Mouse (Mus musculus): ENCODE measurements around the gene Scyl2.
"Not testable (repeated sequence)": the region's sequence is repeated elsewhere in the genome, so short reads cannot be mapped to it uniquely, and the experiment has no call there.

Gene Scyl2

DNA sequence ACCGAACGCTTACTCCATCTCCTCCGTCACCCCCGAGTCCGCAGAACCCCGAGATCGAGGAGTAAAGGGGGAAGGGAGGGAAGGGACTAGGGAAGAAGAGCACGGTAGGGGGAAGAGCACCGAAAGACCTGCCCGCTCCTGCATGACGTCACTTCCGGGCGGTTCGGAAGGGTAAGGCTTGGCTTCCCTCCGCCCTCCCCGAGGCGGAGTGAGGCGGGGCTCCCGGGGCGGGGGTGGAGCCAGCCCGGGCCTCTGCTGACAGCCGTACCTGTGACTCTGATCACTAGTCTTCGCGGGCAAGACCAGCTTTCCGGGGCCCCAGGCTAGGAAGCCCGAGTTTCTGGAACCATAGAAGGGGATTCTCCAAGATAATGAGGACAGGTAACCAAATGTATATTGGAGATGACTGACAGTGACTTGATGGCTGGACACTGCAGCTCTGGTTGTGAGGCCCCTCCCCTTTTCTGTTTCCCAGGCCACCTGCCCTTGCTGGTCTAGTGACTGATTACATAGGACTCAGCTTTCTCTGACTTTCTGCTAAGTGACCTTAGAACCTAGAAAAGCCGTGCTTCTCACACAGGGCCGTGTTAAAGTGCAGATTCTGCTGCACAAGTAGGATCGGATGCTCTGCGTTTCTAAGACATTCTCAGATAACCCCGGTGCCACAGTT is at the start of gene Scyl2:
Scyl2 (minus strand) TSS at position 147 of the 670 bp plus-strand sequence.
- peak; percentile 95 for DNase-seq (ENCODE audit: low spot score)

DNA sequence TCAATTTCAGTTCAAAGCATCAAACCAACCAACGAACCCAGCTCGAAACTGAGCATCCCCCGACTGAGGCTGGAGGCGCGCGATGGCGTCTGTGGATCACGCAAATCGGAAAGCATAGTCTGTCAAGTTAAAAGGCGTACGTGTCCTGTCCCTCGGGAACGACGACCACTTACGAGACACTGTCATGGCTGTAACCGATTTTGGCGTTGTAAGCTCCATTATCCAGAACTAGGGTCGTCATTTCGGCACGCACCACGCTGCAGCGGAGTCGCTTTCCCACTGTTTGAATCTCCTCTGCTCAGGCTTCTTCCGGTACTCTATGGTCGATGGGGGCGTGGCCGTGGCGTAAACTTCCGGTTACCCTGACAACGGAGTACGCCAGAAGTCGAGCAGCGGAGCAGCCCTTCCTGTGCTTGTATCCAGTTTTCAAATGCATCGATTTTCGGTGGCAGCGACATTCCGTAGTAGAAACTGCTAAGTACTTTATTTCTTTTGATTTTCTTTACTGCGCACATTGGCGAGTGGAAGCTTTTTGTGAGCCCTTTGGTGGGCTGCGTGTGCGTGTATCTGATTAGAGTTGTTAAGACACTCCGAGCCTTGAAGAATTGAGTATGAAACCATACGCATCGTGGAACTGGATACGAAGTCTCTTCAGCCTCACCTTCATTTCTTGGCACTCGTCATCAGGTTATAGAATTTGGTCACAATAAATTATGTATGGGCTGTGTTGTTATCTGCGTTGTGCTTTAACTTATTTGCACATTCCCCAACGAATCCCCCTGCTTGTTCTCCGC is 46.1 kb upstream of the Scyl2 start, which contains the start of gene Actr6:
Actr6 (minus strand) TSS at position 295 of the 794 bp plus-strand sequence.
- DNase-seq (ENCODE audit: low spot score), result peak; percentile 95

DNA sequence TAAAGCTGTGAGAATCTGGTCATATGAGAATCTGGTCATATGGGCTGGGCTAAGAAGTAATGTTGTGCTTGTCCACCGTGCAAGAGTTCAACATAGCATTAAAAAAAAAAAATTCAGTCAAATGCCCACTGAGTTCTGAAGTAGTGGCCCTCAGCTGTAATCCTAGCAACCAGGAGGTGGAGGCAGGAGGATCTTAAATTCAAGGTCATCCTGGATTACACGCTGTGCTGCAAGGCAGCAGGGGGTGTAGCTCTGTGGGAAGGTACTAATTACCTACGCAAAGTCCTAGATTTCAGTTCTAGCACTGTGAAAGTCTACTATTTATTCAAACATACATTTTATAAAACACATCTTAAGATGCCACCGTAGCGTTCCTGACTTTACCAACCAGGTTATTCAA is 45.3 kb upstream of the Scyl2 start:
- DNase-seq (ENCODE audit: low spot score), result no peak

DNA sequence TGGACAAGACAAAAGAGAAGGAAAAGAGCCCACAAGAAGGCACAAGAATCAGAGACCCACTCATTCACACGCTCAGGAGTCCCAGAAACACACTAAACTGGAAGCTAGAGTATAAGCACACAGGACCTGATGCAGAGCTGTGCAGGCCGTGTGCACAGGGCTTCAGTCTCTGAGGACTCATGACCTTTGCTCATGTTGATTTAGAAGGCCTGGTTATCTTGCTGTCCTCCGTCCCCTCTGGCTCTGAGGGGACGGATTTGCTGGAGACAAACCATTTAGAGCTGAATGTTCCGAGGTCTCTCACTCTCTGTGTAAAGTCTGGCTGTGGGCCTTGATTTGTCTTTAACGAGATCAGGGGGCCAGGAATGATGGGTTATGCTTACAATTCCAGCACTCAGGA is 44.3 kb upstream of the Scyl2 start:
- no peak for DNase-seq (ENCODE audit: low spot score)

DNA sequence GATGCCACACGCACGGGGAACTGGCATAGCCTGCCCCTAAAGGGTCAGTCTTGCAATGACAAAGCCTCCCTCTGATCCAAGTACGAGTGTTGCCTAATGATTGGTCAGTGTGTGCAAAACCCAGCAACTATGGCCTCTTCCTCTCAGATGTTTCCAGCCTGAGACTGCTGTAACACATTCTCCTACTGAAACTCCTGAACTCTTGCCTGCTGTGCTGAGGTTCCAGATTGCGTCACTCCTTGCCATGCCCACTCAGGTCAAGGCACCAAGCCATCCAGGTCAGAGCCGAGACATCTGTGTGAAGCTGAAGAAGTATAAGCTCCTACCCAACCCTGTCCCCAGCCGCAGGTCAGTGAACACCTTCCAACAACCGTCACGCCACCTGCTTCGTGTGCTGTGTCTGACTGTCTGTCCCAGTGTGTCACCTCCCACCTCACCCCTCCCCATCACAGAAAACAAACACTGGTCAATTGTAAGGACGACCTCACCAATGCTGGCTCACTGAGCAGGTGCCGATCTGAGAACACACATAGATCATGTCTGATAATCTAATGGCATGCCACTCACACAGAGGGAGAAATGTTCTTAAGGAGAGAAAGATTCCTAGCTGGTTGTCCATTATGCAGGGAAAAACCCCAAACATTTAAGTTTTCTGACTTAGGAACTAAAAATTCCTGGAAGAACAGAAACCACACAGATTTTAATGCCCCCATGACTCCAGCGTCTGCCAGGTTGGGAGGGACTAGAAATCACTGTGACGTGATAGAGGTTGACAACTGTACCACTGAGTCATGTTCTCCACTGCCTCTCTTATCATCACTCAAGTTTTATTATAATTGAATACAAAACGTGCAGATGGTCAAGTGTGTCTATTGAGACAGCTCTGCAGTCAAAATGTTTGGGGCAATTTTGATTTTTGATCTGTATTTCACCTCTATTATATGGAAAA is 36.4 kb upstream of the Scyl2 start:
- no peak for DNase-seq (ENCODE audit: low spot score)

DNA sequence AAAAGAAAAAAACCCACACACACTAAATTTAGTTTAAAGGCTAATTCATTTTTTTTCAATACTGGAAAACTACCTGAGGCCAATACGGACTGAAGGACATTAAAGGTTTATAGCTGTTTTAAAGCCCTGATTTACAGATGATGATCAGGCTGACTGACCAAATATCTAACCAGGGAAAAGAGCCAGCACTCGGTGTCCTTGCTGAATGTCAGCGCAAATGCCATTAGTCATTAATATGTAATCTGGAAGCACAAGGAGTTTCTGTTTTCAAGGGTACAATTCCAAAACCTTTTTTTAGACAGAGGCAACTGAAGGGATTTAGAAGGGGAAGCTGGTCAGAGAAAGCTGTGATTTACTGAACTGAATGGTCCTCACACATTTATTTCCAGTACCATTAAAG is 34.7 kb upstream of the Scyl2 start:
- DNase-seq (ENCODE audit: low spot score), result no peak

DNA sequence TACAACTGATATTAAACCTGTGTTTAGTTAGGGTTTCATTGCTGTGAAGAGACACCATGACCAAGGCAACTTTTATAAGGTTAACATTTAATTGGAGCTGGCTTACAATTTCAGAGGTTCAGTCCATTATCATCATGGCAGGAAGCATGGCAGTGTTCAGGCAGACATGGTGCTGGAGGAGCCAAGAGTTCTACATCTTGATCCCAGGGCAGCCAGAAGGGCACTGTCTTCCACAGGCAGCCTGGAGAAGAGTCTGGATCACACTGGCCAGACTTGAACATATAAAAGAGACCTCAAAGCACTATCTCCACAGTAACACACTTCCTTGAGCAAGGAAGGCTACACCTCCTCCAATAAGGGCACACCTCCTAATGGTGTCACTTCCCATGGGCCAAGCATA is 34.2 kb upstream of the Scyl2 start:
- no peak for DNase-seq (ENCODE audit: low spot score)

DNA sequence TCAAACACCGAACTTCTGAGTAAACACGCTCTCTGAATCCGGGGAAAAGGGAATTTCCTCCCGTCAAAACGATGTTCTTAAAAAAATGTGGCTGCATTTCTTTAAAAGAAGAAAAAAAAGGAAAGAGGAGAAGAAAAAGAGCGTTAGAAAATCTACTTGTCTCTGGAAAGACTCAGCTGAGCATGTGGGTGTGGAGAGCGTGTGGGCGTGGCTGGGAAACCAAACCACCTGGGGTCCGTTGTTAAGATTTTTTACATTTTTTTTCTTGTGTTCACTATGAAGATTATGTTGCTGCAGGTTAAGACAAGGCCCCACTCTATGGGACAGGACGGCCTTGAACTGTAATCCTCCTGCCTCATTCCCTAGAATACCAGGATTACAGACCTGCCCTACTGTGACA is 28.8 kb upstream of the Scyl2 start:
- no peak for DNase-seq (ENCODE audit: low spot score)

DNA sequence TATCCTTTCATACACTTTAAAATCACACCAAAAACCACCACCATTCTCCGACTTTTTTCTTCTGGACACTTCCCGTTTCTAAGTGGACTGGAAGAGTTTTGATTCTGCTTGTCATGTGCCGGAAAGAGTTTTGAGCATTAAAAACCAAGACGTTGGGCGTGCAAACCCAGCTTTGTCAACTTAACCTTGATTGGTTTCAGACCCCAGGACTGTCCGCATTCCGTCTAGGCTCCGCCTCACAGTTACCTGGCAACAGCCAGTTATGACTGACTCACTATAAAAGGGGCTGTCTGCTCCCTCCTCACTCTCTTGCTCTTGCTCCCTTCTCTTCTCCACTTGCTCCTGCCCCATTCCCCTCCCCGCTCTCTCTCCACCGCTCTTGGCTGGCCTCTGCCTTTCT is 22.6 kb upstream of the Scyl2 start:
- DNase-seq (ENCODE audit: low spot score), result no peak

DNA sequence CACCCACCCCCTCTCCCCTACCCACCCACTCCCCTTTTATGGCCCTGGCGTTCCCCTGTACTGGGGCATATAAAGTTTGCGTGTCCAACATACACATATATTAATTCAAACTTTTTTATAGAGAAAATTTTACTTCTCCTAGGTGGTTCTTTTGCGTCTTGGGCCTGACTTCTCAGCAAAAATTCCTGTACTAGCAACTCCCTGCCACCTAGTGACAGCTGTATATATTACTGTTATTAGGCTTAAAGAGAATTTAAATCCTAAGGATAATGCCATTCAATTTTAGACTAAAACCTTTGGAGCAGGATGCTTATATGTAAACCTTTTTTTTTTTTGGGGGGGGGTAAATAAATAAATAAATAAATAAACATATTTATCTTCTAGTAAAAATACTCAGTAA is 21.3 kb upstream of the Scyl2 start:
- DNase-seq (ENCODE audit: low spot score), result no peak

DNA sequence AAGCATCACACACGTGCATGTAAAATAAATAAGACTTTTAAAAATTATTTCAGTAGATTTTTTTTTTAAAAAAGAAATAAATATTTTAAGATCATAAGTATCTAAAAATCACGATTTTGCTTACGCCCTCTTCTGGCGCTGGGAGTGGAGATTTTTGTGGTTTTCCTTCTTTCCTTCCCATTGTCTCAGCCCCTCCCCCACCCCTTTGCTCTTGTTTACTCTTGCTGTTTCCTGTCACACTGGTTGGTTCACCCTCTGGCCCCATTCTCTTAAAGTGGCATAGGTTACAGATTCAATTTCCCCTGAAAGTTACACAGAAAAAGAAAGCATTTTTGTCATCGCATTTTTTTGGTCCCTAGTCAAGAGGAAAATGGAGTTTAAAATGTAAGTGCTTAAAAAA is 17.0 kb upstream of the Scyl2 start:
- DNase-seq (ENCODE audit: low spot score), result peak; percentile 9

DNA sequence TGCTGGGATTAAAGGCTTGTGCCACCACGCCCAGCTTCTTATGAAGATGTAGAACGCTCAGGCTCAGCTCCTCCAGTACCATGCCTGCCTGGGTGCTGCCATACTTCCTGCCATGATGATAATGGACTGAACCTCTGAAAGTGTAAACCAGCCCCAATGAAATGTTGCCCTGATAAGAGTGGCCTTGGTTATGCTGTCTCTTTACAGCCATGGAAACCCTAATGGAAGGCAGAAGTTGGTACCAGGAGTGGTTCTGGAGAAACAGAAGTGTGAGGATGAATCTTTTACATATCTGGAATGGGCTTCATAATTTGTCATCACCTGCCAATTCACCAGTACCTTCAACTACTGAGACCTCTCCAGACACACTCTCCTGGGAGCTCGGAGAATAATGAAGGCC is 11.9 kb upstream of the Scyl2 start:
- no peak for DNase-seq (ENCODE audit: low spot score)

DNA sequence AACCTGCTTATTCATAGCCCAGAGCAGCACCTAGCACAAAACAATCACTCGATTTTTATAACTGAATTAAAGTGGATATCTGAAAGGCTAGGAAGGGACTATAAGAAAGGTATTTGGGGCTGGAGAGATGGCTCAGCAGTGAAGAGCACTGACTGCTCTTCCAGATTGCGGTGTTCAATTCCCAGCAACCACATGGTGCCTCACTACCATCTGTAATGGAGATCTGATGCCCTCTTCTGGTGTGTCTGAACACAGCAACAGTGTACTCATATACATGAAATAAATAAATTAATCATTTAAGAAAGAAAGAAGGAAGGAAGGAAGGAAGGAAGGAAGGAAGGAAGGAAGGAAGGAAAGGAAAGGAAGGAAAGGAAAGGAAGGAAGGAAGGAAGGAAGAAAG is 10.2 kb upstream of the Scyl2 start:
- DNase-seq (ENCODE audit: low spot score), result not testable (repeated sequence)

DNA sequence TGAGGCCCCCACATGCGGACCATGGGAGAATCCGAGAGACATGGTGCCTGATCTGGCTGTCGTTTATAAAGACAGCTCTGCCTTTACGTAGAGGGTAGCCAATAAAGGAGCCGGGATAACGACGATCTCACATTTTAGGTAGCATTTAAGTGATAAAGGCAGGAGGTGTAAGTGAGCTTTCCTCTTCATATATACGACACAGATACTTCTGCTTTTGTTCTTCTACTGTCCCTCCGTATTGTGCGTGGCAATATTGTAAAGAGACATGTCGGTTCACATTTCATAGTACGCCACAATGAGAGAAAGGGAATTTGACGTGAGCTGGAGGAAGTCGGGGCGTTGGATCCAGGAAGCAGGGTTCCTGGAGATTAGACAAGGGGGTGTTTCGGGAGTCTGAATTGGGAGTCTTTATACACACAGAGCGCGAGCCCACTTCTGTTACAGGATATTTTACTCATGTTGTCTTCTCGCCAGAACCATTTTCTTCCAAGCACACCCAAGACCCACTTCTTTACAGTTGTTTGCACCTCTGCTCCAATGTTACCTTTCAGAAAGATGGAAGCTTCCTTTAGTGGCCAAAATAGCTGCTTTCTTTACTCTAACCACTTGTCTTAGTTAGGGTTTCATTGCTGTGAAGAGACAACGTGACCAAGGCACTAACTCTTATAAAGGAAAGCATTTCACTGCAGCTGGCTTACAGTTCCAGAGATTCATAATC is 9.3 kb upstream of the Scyl2 start:
- DNase-seq (ENCODE audit: low spot score), result no peak

DNA sequence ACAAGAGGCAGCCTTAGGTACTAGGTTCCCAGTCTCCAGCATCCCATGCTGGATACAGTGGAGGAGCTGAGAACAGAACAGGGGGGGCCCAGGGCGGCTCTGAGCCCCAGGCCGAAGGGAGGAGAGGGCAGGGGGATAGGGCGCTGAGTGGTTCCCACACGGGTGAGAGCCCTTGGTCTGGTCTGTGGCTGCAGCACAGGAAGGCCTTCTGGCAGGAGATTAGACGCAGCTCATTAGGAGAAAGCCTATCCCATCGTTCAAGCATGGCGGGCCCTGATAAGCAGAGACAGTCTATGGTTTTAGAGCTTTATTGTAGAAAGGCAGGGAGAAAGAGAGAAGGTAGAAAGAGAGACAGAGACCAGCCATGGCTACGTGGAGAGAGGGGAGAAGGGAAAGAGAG is 3.9 kb upstream of the Scyl2 start:
- DNase-seq (ENCODE audit: low spot score), result no peak

DNA sequence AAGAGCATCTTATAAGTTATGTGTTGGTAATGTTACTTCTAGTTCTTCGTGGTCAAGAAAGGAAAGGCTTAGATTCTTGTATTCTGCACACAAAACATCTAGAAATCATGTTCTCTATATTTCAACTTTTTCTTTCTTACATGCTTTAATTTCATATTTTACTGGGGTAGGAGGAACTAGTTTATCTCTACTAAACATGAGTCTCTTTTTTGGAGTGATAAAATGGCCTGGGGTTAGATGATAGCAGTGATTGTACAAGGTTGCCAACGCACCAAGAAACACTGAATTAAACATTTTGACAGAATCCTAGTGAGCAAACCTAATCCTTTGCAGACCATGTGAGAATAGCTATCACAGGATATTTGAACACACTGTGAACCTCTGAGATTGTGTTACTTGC is 1.4 kb upstream of the Scyl2 start:
- DNase-seq (ENCODE audit: low spot score), result no peak

DNA sequence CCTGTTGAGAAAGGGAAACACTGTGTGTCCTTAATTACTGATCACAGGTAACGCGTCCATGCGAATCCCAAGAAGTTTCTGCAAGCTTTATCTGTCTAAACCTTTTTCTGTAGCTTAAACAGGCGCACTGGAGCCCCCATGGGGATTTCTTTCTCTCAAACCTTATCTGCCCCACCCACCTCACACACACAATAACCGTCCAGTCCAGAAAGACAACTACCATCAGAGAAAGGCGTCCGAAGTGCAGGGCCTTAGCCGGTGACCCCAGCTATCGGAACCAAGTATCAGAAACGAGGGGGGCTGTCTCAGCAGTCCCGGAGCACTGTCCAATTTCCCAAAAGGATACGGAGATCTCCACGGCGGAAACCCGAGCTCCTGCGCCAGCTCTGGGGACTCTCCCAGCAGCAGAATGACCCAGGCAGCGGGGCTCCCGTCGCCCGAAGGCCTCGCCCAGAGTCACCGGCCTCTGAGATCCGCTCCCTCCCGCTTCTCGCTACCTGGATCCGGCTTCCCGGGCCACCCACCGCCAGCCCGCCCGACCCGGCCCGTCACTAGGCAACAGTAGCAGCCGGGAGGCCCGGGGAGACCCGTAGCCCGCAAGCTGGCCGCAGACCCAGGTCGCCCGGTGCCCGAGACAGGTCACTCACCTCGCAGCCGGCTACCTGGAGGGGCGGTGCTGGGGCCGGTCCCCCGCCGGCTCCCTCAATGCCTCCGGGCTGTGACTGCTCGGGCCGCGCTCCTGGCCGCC is 520 bp downstream of the Scyl2 start:
- peak; percentile 1 for DNase-seq (ENCODE audit: low spot score)

DNA sequence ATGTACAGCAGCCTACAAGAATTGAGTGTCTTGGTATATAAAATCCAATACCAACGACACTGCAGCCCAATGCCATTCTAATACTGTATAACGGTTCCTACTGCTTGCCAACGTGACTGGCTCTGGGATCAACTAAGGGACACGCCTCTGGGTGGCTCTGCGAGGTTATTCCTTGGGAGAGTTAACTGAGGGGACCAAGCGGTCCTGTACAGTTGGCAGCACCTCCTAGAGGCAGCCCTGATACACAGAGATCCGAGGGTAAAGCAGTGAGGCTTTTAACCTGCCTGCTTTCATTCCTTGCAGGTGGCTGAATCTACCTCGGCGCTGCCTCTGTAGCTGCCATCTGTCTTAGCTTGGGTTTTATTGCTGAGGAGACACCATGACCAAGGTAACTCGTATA is 3.1 kb downstream of the Scyl2 start:
- DNase-seq (ENCODE audit: low spot score), result no peak

DNA sequence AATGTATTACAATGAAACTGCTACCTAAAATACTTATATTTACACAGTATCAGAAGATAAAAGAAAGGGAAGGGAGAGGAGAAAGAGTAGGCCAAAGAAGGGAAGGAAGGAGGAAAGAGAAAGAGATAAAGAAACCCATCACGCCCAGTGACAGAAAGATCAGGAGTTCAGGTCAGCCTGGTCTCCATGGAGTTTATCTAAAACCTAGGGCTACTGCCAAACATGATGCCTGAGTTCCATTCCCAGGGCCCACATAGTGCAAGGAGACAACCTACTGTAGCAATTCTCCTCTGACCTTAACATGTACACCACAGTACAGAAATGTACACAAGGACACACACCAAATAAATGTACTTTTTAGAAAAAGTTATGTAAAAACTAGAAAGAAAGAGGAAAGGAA is 3.9 kb downstream of the Scyl2 start:
- no peak for DNase-seq (ENCODE audit: low spot score)

DNA sequence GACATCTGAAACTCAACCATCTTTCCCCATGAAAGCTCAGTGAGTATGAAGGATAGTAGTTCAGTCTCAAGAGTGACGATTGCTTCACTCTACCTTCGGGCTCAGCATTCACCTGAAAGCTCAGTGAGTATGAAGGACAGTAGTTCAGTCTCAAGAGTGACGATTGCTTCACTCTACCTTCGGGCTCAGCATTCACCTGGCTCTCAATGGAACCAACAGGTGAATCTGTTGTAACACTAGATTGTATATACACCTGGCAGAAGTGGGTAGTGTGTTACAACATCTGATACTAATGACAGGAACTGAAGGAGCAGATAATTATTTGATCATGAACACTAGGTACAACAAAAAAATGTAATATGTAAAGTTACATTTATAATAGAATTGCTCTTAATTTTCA is 4.4 kb downstream of the Scyl2 start:
- no peak for DNase-seq (ENCODE audit: low spot score)

DNA sequence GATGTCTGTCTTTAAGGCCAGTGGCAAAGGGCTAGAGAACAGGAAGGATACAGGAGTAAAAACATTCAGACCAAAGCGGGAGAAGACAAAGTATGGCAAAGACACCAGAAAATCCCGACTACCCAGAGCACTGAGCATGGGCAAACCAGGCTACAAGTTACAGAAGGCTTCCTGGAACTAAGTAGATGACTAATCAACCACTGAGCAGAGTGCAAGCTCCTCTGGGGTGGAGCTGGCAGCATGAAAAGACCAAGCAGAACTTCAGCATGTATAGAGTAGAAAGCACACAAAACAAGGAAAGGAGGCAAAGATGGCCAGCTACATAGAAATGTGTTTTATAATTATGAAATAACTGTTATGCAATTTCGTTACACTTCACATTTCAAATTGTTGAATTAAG is 5.6 kb downstream of the Scyl2 start:
- DNase-seq (ENCODE audit: low spot score), result peak; percentile 18

Data from lung, postnatal 25 days (tissue).